Mouse (Mus musculus) CD8-positive naive resting alpha-beta T cell, adult 2 months (primary cell): ENCODE measurements around the gene Hspb9.

ENCODE experiments used
- DNase-seq, 2 experiments: peaks; one replicate each; pipeline ENCODE4 v3.0.0; 2022; ENCODE audit warnings: low read depth in 2 of 2, low spot score in 2 of 2

Hspb9 gene

GRCm38 (mm10) chr11:100759611-100760233 is 46.1 kb downstream of the Hspb9 start, which contains the start of gene Kcnh4:
Gene Kcnh4 (minus strand): TSS chr11:100759942.
- peak; percentile 65 to 74 for DNase-seq

GRCm38 (mm10) chr11:100761547-100762045 is 47.9 kb downstream of the Hspb9 start:
- peak; percentile 66 to 86 for DNase-seq

GRCm38 (mm10) chr11:100762831-100763230 is 49.2 kb downstream of the Hspb9 start, which contains the start of gene Hcrt:
Gene Hcrt (minus strand): TSS chr11:100762931.
- no peak for DNase-seq
